Mouse (Mus musculus): ENCODE measurements around the gene Sh3bp5. TPM values are rescaled to one million over a fixed set of nuclear protein-coding genes. Genes with fewer than 3 reads are reported as not detected.

The Sh3bp5 gene
- total and polyA plus RNA-seq, 3 experiments: 0.19 to 1.0 TPM; not detected in 1

- DNase-seq (ENCODE audit: low read depth, low spot score): no peak
- Histone ChIP-seq H3K36me3 (ENCODE audit: control insufficient read depth in 1 of 2, insufficient read depth in 2 of 2, low read length in 2 of 2) (peaks cover 0 to 10% of the 10 kb centered on the region in 2 experiments; a peak in 2 of 4 replicates), H3K9ac (ENCODE audit: control insufficient read depth, low read depth, low read length, poor library complexity, severe bottlenecking) (no peak overlapping the region), H3K27ac (ENCODE audit: control insufficient read depth, low read depth, low read length) (no peak overlapping the region), H3K4me1 (ENCODE audit: control insufficient read depth in 1 of 2, insufficient read depth in 2 of 2, low read length in 2 of 2) (no peaks in the 10 kb centered on the region), H3K9me3 (replicated peaks; ENCODE audit: insufficient read depth, low read length) (no peaks in the 10 kb centered on the region), H3K79me2 (ENCODE audit: control insufficient read depth, insufficient read depth, low read length, poor library complexity) (no peaks in the 10 kb centered on the region), H3K4me3 (ENCODE audit: control insufficient read depth in 1 of 2, insufficient read depth in 1 of 2, low read depth in 2 of 2, low read length in 2 of 2) (no peak overlapping the region), H3K27me3 (ENCODE audit: control insufficient read depth in 1 of 2, insufficient read depth in 2 of 2, low read length in 2 of 2) (no peaks in the 10 kb centered on the region)
- no peak for TF ChIP-seq NRF1 (IDR thresholded peaks at IDR 0.05; ENCODE audit: insufficient read depth, low read depth, low read length, poor library complexity, severe bottlenecking)
- TF ChIP-seq KAT2A (conservative IDR thresholded peaks at IDR 0.05; ENCODE audit: low read depth, low read length): no peak
- TF ChIP-seq MEF2A (IDR thresholded peaks at IDR 0.05; ENCODE audit: extremely low read depth, insufficient replicate concordance, low read depth, low read length, poor library complexity, severe bottlenecking): no peak
- no peak for TF ChIP-seq SMC3 (IDR thresholded peaks at IDR 0.05; ENCODE audit: low read depth, low read length)
- TF ChIP-seq CHD2 (IDR thresholded peaks at IDR 0.05; ENCODE audit: low read length): no peak
- TF ChIP-seq TBP (IDR thresholded peaks at IDR 0.05; ENCODE audit: low read depth, low read length): no peak
- no peak for TF ChIP-seq USF1 (IDR thresholded peaks at IDR 0.05; ENCODE audit: low read depth, low read length)
Observed at GRCm38 (mm10) chr14:31374390-31374789, 61.5 kb downstream of the Sh3bp5 start.

- Histone ChIP-seq H3K27me3 (ENCODE audit: control insufficient read depth in 1 of 2, insufficient read depth in 2 of 2, low read length in 2 of 2) (no peaks in the 10 kb centered on the region), H3K9me3 (replicated peaks; ENCODE audit: insufficient read depth, low read length) (no peaks in the 10 kb centered on the region), H3K4me3 (ENCODE audit: control insufficient read depth in 1 of 2, insufficient read depth in 1 of 2, low read depth in 2 of 2, low read length in 2 of 2) (no peak overlapping the region), H3K27ac (ENCODE audit: control insufficient read depth, low read depth, low read length) (no peak overlapping the region), H3K79me2 (ENCODE audit: control insufficient read depth, insufficient read depth, low read length, poor library complexity) (no peaks in the 10 kb centered on the region), H3K9ac (ENCODE audit: control insufficient read depth, low read depth, low read length, poor library complexity, severe bottlenecking) (no peak overlapping the region), H3K4me1 (ENCODE audit: control insufficient read depth in 1 of 2, insufficient read depth in 2 of 2, low read length in 2 of 2) (peaks cover 0 to 5% of the 10 kb centered on the region in 2 experiments; a peak in 3 of 4 replicates), H3K36me3 (ENCODE audit: control insufficient read depth in 1 of 2, insufficient read depth in 2 of 2, low read length in 2 of 2) (peaks cover 10 to 29% of the 10 kb centered on the region in 2 experiments)
- no peak for TF ChIP-seq SIN3A (IDR thresholded peaks at IDR 0.05; ENCODE audit: low read length)
- no peak for TF ChIP-seq MAX (IDR thresholded peaks at IDR 0.05; ENCODE audit: low read length)
- no peak for TF ChIP-seq HCFC1 (IDR thresholded peaks at IDR 0.05; ENCODE audit: low read depth, low read length)
- TF ChIP-seq BHLHE40 (IDR thresholded peaks at IDR 0.05; ENCODE audit: borderline replicate concordance, low read depth, low read length): no peak
- TF ChIP-seq TBP (IDR thresholded peaks at IDR 0.05; ENCODE audit: low read depth, low read length): no peak
- no peak for TF ChIP-seq NELFE (IDR thresholded peaks at IDR 0.05; ENCODE audit: low read depth, low read length)
- no peak for TF ChIP-seq POLR2AphosphoS5 (IDR thresholded peaks at IDR 0.05; ENCODE audit: borderline replicate concordance, low read depth, low read length)
- no peak for TF ChIP-seq MAZ (IDR thresholded peaks at IDR 0.05; ENCODE audit: low read depth, low read length)
- TF ChIP-seq ZNF384 (IDR thresholded peaks at IDR 0.05; ENCODE audit: low read depth, low read length): no peak
- no peak for TF ChIP-seq CTCF (IDR thresholded peaks at IDR 0.05 in 2 of 3, conservative IDR thresholded peaks at IDR 0.05 in 1 of 3; ENCODE audit: control insufficient read depth in 1 of 3, insufficient read depth in 1 of 3, low read depth in 2 of 3, low read length in 3 of 3, poor library complexity in 1 of 3, severe bottlenecking in 1 of 3)
- no peak for TF ChIP-seq POLR2A (IDR thresholded peaks at IDR 0.05; ENCODE audit: control insufficient read depth in 1 of 2, insufficient read depth in 1 of 2, low read depth in 1 of 2, low read length in 2 of 2, poor library complexity in 1 of 2)
- TF ChIP-seq KAT2A (conservative IDR thresholded peaks at IDR 0.05; ENCODE audit: low read depth, low read length): no peak
- no peak for TF ChIP-seq USF1 (IDR thresholded peaks at IDR 0.05; ENCODE audit: low read depth, low read length)
- no peak for TF ChIP-seq ELF1 (IDR thresholded peaks at IDR 0.05; ENCODE audit: low read depth, low read length)
- TF ChIP-seq MEF2A (IDR thresholded peaks at IDR 0.05; ENCODE audit: extremely low read depth, insufficient replicate concordance, low read depth, low read length, poor library complexity, severe bottlenecking): no peak
- no peak for DNase-seq (ENCODE audit: low read depth, low spot score)
Observed at GRCm38 (mm10) chr14:31369377-31369776, 66.5 kb downstream of the Sh3bp5 start.

Measured in MEL (cell line).